Mouse (Mus musculus) spleen, postnatal 10 days (tissue): Measurements from ENCODE around the gene Agfg1.

Experiments
- DNase-seq, 2 experiments: peaks; one replicate each; pipeline ENCODE4 v3.0.0; 2021 to 2022; ENCODE audit warnings: low spot score in 2 of 2

The Agfg1 gene

DNA sequence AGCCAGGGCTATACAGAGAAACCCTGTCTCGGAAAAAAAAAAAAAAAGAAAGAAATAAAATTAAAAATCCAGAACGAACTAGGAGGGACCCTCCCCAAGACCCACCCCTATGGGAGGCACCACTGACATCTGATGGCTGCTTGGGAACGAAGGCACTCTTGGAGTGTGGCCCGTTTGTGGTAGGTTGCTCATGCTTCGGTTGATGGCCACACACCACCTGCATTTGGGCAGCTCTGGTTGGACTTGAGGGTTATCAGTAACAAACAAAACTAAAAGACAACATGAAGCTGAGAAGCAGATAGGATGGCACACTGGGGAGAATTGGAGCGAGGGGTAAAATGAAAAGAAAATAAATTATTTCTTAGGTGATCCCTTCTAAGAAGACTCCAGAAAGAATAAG lies 15.1 kb upstream of the Agfg1 start:
- DNase-seq = no peak

DNA sequence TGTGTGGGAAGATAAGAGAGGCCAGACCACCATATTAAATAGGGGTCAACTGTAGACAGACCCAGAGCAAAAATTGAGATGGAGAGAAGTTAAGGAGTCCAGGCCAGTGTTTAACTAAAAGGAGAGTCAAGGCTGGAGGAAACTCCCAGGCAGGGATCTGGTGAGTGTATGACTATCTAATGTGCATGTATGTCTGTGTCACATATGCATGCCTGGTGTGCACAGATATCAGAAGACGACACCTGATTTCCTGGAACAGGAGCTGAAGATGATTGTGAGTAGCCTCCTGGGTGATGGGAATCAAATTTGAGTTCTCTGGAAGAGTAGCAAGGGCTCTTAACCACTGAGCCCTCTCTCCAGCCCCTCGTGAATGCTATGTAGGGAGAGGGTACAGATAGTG lies 14.0 kb upstream of the Agfg1 start:
- DNase-seq = peak in 1 of 2 experiments; percentile 32

DNA sequence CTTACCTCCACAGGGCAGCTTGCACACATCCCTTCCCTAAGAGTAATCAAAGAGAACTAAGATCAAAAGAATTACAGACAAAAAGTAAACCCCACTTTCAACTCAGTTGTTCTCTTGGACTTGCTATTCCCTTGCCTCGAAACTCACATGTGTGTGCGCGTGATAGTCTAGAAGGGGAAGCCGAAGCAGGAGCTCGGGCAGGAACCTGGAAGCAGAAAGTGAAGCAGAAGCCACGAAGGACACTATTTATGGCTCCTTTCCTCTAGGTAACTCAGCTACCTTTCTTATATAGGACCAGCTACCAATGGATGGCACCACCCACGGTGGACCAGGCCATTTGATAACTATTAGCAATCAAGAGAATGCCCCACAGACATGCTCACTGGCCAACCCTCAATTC lies 13.5 kb upstream of the Agfg1 start:
- no peak for DNase-seq

DNA sequence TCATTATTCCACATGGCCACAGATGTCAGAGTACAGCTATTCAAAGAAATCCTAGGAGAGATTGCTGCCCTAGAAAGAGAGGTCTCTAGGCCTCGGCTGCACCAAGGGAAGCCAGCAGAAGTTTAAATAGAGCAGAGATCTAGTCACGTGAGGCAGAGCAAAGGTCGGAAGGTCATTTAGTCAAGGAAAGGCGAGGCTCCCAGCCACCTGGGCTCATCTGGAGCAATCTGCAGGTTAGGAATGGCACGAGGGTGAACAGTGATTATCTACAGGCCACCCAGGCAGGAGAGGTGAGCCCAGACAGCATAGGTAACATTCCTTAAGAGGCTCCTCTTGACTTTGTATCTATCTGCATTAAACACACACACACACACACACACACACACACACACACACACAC lies 12.4 kb upstream of the Agfg1 start:
- DNase-seq = no peak

DNA sequence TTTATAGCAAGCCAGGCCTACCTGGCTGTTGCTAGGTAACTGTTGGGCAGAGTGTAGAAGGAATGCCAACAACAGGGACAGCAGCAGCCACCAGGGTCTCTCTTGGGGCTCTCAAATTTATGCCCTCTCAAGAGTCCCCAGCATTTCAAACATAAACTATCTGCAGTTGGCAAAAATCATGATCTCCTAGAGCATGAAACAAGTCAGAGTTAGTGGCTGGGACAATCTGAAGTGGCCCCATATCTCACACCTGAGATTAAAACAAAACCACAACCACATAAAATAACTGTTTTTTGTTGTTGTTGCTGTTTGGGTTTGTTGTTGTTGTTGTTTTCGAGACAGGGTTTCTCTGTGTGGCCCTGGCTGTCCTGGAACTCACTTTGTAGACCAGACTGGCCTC lies 8.5 kb upstream of the Agfg1 start:
- DNase-seq = no peak

DNA sequence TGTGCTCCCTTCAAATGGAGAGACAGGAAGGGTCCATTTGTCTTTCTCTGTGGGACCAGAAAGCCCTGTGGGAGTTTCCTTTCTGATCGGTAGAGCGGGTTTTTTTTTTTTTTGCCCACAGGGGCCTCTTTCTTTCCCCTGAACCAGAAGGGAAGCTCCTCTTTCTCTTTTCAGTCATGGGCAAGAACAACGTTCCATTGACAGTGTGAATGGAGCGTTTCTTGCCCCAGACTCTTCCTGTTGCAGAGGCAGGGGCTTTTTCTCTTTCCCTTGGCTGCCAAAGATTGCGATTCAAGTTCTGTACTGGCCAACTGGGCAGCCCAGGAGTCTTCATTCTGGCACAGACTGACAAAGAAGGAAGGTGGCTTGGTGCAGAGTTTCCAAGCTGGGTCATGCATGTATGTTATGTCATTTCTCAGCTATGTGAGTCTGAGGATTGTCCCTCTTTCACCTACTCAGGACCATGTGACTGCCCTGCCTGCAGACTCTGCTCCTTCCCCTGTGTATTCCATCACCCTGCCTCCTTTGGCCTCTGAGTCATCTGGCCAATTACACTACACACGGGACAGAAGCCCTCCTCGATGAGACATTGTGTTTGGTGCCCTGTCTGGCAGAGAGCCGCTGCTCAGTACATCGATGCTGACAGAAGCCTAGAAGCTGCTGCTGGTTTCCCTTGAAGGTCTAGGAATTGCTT lies 7.6 kb upstream of the Agfg1 start:
- DNase-seq = no peak

DNA sequence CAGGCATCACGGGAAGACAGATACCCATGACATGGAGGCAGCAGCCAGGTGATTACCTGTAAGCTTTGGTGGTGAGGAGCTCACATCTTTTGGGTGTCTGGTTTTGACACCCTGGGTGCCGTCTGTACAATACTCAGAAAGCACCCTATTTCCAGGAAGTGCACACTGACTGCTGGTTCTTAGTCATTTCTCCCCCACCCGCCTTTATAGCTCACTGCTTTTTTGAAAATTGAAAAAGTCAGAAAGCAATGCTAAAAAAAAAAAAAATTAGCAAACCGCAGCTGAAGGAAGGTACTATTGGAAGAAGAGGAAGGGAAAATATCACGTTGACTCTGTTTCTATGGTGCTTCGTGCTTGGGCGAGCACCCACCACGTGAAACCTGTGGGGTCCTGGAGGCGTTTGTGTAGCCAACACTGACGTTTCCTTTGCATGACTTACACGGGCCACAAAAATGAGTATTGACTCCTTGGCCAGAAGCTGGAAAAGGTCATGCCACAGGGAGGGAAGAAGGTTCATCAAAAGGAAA lies 6.7 kb upstream of the Agfg1 start:
- peak in 1 of 2 experiments; percentile 23 for DNase-seq

DNA sequence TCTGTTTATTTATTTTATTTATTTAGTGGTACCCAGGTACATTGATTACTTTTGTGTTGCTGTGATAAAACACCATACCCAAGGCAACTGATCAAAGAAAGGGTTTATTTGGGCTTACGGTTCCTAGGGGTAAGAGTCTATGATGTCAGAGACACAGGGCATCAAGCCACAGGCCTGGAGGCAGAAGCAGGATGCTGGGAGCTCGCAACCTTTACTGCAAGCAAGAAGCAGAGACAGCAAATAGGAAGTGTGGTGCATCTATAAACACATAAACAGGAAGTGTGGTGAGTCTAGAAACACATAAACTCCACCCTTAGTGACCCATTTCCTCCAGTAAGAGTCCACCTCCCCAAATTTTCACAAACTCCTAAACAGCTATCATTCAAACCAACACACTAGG lies 5.8 kb upstream of the Agfg1 start:
- DNase-seq = no peak

DNA sequence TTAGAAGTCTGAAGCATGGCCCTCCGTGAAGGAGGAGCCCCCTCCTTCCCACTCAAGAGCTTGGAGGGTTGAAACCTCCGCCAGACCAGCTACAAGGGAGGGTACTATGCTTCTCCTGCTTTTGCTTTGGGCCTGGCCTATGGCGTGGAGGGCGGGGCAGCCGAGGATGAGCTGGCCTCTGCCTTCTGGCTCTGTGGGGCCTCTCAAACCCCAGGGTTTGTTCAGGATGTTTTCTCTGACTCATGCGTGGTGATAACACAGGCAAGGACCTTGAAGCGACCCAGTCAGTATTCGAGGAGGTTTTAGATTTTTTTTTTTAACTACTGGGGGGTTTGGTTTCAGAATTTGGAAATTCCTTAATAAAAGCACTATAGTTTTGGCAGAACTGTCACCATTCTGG lies 4.7 kb upstream of the Agfg1 start:
- peak in 1 of 2 experiments; percentile 78 for DNase-seq

DNA sequence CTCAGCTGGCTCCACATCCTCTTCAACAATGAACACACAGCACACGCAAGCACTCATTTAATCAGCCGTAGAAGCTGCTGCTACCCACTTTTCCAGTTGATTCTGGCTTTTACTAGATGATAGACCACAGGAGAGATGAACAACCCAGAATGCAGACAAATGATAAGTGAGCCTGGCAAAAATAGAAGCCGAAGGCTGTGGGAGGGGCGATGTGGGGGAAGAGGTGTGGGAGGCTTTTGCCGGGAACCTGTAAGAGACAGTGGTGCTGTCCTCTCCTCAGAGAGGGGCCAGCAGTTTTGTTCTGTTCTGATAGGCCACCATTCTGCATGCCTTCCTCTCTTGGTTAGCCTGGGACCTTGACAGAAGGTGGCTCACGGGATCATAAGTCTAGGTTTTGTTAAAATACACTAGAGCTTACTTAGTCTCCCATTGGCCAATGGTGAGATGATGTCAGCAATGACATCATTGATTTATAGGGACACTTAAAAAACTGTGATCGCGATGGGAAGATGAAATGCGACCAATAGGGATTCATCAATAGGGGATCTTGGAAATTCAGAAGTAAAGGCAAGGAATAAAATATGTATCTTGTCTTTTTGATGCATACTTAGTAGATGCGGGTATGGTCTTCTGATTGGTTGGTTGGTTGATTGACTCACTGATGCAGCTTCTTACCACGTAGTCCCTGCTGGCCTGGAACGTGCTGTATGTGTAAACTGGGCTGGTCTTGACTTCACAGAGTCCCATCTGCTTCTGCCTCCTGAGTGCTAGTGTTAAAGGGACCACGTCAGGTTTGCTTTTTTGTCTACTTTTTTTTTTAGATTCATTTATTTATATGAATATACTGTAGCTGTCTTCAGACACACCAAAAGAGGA lies 2.7 kb upstream of the Agfg1 start:
- peak; percentile 61 to 64 for DNase-seq

DNA sequence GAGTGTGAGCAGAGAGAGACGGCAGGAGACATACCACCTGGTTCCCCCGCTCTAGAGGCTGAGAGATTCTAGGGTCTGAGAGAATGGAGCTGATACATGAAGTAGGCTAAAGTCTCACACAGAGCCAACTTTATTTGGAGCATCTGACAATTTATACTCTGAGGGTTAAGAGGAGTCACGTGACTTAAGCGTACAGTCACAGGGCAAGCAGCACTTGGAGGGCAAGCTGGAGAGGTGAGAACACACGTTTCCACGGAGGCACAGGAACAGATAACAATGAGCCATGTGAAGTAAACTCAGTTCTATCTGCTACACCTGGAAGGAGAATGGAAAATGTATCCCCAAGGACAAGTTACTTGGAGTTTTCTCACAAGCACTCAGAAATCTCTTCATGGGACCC lies 1.7 kb upstream of the Agfg1 start:
- no peak for DNase-seq

DNA sequence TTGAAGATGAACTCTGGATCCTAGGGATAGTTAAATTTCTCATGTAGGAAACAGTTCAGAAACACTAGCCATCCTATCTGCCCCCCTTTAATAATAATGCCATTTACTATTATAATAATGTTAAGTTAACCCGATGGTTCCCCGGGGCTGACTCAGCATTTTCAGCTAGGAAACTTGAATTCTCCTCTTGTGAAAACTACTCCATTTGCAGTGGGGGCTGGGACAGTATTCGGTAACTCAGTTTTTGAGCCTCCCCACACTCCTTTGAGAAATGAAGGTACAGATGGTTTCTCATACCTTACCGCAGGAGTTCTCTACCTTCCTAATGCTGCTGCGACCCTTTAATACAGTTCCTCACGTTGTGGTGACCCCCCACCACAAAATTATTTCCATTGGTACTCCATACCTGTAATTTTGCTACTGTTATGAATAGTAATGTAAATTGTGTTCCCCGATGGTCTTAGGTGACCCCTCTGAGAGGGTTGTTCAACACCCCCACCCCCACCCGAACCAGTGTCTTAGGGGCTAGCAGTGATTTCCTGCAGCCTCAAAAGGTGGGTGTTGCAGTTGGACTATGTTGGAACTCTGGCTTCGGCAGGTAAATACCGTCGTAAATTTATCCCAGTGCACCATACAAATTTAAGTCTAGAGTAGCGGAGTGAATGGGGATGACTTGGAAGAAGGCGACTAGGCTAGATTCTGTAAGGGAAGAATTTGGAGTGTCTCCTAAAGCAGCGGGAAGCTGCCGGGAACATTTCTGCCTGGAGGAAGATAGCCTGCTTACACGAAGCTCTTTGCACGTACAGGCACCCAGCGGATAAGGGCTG lies 601 bp upstream of the Agfg1 start:
- DNase-seq = peak in 1 of 2 experiments; percentile 46

DNA sequence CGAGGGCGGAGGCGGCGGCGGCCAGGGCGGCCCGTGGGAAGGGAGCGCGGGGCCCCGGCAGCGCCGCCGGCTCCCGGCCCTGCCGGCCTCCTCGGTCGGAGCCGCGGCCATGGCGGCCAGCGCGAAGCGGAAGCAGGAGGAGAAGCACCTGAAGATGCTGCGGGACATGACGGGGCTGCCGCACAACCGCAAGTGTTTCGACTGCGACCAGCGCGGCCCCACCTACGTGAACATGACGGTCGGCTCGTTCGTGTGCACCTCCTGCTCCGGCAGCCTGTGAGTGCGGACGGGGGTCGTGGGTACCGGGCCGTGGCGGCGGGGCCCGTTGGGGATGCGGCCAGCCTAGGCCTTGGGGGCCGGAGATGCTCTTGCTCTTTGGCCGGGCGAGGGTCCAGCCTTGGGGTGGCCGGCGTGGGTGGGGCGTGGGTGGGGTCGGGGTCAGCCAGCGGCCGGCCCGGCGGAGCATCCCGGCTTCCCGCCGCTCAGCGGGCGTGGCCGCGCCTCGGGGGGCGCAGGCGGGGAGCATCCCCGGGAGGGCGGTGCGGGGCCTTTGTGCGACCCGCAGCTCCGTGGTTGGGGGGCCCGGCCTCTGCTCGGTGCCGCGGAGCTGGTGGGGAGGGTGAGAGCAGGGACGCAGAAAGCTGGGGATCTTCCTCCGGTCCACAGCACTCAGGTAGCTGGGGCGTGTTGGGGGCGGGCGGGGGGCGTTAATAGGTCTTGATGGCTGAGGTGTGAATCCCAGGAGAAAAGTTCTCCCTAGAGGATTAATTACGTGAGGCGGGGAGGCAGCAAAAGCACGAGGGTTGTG lies 535 bp downstream of the Agfg1 start:
- peak in 1 of 2 experiments; percentile 71 for DNase-seq

DNA sequence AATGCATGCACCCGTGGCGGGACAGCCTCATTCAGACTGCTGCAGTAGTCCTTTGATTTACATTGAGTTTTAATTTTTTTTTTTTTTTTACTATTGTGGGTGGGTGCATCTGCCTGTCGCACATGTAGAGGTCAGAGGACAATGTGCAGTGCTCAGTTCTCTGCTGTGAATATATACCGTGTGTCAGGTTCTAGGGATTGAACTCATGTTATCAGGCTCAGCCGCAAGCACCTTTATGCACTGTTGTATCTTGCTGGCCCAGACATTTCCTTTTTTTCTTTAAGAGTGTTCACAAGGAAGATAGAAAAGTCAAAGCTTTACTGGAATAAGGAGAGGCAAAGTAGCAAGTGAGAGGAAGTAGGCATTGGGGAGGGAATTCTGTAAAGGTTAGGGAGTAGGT lies 16.4 kb downstream of the Agfg1 start:
- DNase-seq = no peak

DNA sequence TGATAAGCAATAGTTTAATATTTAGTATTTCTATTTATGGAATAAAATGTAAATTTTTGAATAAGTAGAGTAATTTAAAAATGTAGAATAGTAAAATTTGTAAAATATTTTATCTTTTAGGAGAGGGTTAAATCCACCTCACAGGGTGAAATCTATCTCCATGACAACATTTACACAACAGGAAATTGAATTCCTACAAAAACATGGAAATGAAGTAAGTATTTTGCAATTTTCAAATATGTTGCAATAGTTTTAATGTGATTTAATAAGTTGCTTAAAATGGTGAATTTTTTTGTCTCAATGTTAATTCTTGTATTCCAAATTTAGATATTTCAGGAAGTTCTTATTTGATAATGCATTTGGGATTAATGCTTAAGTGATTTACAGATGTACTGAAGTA lies 19.0 kb downstream of the Agfg1 start:
- DNase-seq = no peak

DNA sequence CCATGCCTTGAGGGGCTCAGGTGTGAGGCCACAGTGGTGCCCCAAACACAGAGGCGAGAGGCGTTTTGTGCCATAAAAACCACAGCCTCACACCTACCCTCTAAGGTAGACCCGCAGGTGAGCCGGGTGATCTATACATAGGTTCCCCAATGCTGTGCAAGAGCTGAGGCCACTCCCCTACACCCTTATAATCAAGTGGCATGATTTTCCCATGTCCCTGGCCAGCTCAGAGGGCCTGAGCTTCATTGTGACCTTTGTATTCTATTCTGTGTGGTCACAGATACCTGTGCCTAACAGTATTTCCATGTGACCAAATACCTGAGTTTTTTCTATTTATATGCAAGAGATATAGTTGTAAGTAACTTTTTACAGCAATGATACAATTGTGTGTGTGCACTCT lies 21.1 kb downstream of the Agfg1 start:
- no peak for DNase-seq

DNA sequence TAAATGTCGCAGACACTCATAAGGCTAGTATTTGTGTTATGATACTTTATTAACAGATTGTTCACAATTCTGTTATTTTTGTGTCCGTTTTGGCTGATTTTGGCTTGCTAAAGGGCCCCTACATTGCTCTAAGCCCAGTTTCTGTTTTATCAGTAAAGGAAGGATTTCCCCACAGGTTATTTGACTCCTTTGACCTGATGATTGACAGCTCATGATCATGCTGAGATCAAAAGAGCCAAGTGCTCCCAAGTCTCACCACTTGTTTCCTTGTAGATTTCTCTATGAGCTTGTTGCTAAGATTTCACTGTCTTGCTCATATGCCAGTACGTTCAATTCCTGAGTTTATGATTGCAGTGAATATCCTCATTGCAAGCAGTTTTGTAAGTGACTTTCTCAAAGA lies 30.9 kb downstream of the Agfg1 start:
- no peak for DNase-seq

DNA sequence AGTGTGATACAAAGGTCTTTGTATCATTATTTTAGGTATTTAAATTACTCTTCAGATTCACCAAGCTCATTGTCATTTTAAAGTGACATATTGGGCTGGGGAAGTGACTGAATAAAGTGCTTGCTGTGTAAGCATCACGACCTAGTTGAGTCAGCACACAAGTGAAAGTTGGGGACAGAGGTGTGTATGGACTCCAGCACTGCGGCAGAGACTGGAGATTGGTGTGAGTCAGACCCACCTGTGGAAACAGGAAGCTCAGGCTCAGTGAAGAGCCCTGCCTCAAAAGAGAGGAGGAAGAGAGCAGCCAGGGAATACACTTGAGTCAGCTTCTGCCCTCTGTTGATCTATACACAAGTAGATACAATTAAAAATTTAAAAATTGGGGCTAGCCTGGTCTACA lies 39.9 kb downstream of the Agfg1 start:
- no peak for DNase-seq

DNA sequence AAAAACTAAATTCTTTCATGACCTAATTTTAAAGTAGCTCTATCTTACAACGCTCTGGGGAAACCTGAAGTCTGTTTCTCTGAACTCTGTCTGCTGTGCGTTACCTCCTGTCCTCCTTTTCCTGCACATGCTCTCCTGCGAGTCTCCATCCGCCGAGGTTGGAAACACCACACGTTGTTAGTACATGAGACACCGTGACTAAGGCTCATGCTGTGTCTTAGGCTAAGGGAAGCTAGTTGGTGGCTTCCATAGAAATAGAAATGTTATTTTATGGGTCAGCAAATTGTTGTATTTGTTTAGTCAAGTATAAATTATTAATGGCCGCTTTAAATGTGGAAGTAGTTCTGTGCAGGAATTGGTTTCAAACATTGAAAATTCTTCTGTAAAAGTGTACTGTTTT lies 40.9 kb downstream of the Agfg1 start:
- DNase-seq = no peak

DNA sequence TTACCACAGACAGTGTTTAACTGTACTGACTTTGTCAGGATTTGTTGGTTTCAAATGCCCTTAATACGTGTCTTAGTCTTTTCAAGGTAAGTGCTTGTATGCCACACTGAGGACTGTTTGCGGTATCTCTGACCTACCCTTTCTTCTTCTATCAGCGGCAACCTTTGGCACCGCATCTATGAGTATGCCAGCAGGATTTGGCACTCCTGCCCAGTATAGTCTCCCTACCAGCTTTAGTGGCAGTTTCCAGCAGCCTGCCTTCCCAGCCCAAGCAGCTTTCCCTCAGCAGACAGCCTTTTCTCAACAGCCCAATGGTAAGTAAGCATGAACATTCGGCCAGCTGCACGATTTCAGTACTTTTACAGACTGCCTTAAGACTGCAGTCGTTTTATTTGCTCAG lies 54.0 kb downstream of the Agfg1 start:
- no peak for DNase-seq

DNA sequence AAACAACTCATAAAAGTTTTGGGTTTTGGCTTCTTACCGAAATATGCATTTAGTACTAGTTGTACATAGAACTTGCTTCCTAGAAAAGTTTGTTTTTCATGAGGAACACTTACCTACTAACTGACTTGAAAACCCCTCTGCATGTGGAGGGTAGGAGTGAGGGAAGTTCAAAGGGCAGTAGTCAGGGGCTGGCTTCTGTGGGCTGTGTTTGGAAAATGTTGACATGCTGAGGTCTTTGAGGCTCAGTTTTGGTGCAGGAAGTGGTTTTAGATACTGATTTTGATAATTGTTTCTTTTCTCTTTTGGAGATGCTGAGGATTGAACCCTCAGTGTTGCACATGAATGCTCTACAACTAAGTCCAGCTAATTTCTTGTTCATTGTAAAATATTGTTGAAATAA lies 61.3 kb downstream of the Agfg1 start:
- no peak for DNase-seq
